Mouse (Mus musculus): Measurements from ENCODE around the gene 2410004B18Rik.

DNA sequence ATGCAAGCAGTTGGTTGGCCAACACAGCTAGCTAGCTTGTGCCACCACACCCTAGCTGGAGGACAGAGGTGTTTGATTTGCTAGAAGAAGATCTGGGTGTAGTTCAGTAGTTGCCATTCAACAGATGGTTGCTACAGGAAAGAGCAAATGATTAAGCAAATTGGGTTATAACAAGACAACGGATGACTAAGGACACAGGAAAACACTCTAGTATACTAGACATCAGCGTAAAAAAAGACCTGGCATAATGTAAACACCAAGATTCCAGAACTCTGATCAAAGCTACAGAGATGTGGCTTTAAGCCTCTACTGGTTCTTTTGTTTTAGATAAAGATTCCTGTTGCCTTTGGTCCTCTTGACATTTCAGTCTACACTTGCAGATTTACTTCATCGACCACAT lies 14.8 kb upstream of the 2410004B18Rik start:
- TF ChIP-seq CTCF (IDR thresholded peaks at IDR 0.05; ENCODE audit: insufficient read depth, low read depth, low read length) (no peak), POLR2A (IDR thresholded peaks at IDR 0.05; ENCODE audit: insufficient read depth, low read depth, low read length) (no peak)
